Mouse (Mus musculus): ENCODE measurements around the gene Cltc.

GRCm38 (mm10) chr11:86759226-86759625 lies 1.9 kb upstream of the Cltc start:
- TF ChIP-seq CTCF (IDR thresholded peaks at IDR 0.05) (no peak), POLR2A (IDR thresholded peaks at IDR 0.05; ENCODE audit: insufficient read depth, low read depth, low read length) (no peak), EP300 (IDR thresholded peaks at IDR 0.05; ENCODE audit: insufficient read depth, low read depth, low read length) (no peak)

All from heart, adult 2 months (tissue).